Mouse (Mus musculus) heart, adult 2 months (tissue): Measurements from ENCODE around the gene Msmb.

Experiments used
- CTCF ChIP-seq: fragments of 200-600 bp; IDR thresholded peaks from 2 replicates; pipeline ENCODE4 v1.8.1; 2022; ENCODE audit warnings: antibody characterized with exemption, mild to moderate bottlenecking, moderate library complexity
- POLR2A ChIP-seq: fragments of 200-500 bp; IDR thresholded peaks from 2 replicates; pipeline ENCODE4 v1.6.1; 2011; ENCODE audit warnings: mild to moderate bottlenecking, low read depth, low read length, control low read depth; ENCODE audit not compliant: insufficient read depth

DNA sequence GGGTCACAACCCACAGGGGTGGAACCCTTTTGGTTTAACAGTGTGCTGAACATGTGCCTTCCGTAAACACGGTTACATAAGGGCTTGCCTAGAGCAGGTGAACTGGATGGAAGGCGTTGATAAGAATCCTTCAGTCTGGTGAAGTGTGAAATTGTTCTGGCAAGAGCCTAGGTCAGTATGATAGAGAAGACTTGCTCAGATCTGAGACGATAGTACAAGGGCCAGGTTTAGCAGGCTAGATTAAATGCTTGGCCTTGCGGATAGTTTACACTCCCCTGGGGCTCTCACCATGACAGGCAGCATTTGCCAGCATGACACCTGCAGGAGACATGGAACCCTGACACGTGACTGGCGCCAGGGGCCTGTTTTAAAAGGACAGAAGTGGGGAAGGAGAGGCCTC is 36.2 kb upstream of the Msmb start:
- no peak for TF ChIP-seq CTCF
- TF ChIP-seq POLR2A, result no peak
